Mouse (Mus musculus): ENCODE results near the gene Olfml2b.

The Olfml2b gene

DNA sequence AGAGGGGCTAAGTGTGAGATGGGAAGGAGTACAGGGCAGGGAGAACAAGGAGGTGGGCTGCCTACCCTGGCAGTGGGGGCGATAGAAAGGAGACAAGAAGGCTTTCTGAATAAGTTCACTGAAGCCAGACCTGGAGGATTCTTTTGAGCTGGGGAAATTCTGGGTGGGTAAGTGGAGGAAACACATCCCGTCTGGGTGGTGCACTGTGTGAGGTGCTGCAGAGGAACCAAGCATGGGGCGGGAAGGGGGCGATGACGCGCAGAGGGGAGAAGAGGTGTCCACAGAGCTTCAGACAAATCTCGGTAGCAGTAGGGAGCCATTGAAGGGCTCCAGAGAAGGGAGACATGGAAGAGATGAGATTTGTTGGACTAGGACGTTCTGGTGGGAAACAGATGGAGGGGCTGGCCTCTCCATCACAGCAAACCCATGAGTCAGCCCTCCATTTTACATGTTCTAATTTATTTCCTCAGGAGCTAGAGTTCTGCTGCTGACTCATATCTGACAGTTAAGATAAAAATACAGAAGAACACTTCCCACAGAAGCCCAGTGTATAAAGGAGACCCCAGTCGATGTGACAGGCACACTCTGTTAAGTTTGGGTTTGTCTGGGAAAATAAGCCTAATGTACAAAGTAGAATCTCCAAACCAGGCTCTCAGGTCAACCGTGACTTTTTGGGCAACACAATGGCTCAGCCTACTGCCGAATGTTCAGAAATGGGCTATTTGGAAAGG, 87.7 kb downstream of the Olfml2b start:
- DNase-seq (ENCODE audit: low spot score), result no peak
